Mouse (Mus musculus): Measurements from ENCODE around the gene Grik4. TPM values are rescaled to one million over a fixed set of nuclear protein-coding genes. Genes with fewer than 3 reads are reported as not detected.
"Not testable (repeated sequence)": the region's sequence is repeated elsewhere in the genome, so short reads cannot be mapped to it uniquely, and the experiment has no call there.

The Grik4 gene
- polyA plus RNA-seq (2015; fragmentation: Nextera tagmentation; extraction: Ambion mirVana), result 1.1 TPM in 2 replicates

GRCm38 (mm10) chr9:42943781-42944535 is at the start of gene Grik4:
Gene Grik4 (minus strand): TSS chr9:42944493.
- Histone ChIP-seq H3K4me2 (ENCODE audit: low read depth, low read length) (peak within 1 kb of the TSS; percentile 98), H3K27me3 (replicated peaks; ENCODE audit: control insufficient read depth, insufficient read depth, low read length) (no peaks in the 10 kb centered on the region), H3K9me3 (ENCODE audit: control insufficient read depth, low read length) (no peaks in the 10 kb centered on the region), H3K4me1 (ENCODE audit: control insufficient read depth, insufficient read depth, low read length) (peaks cover 9% of the 10 kb centered on the region), H3K9ac (ENCODE audit: low read depth, low read length) (peak within 1 kb of the TSS; percentile 78), H3K27ac (ENCODE audit: low read length) (0 out of 2 replicates have a peak within 1 kb of the TSS, but pooled peaks have one; percentile 14), H3K4me3 (ENCODE audit: low read length) (peak within 1 kb of the TSS; percentile 80), H3K36me3 (ENCODE audit: control insufficient read depth, insufficient read depth, low read length) (no peaks in the 10 kb centered on the region)
- WGBS, result under 1% methylated on average over 67 of the region's 68 CpGs
- ATAC-seq, result peak; percentile 86

DNA sequence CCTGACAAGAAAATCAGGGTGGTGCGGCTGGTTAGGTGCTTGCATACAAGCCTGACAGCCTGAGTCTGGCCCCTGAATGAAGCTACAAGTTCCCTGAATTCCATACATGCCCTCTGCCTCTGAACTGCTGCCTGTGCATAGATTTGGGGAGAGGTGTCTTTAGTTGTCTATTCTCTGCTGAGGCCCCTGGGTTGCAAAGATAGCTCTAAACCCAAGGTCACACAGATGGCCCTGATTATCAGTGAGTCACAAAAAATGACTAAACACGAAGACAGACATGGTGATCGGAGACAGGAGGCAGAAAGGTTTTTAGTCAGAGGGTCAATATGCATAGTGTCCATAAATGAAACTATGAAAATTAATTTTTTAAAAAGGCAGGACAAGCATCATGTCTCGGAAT is 49.4 kb upstream of the Grik4 start:
- Histone ChIP-seq H3K27ac (ENCODE audit: low read length) (no peak overlapping the region), H3K4me3 (ENCODE audit: low read length) (no peak overlapping the region), H3K9me3 (ENCODE audit: control insufficient read depth, low read length) (no peaks in the 10 kb centered on the region), H3K4me1 (ENCODE audit: control insufficient read depth, insufficient read depth, low read length) (no peaks in the 10 kb centered on the region), H3K27me3 (replicated peaks; ENCODE audit: control insufficient read depth, insufficient read depth, low read length) (no peaks in the 10 kb centered on the region), H3K9ac (ENCODE audit: low read depth, low read length) (no peak overlapping the region), H3K36me3 (ENCODE audit: control insufficient read depth, insufficient read depth, low read length) (peaks cover 3% of the 10 kb centered on the region; the same call in 1 of the 2 replicates), H3K4me2 (ENCODE audit: low read depth, low read length) (no peak overlapping the region)
- no peak for ATAC-seq
- WGBS, result 92% methylated on average over 4 of the region's 4 CpGs

- no peaks in the 10 kb centered on the region for H3K9me3 ChIP-seq (ENCODE audit: control insufficient read depth, low read length)
- H3K27ac ChIP-seq (ENCODE audit: low read length), result no peak overlapping the region
- peaks cover 4% of the 10 kb centered on the region; the same call in 1 of the 2 replicates for H3K36me3 ChIP-seq (ENCODE audit: control insufficient read depth, insufficient read depth, low read length)
- WGBS, result 91% methylated on average over 4 of the region's 4 CpGs
- H3K27me3 ChIP-seq (replicated peaks; ENCODE audit: control insufficient read depth, insufficient read depth, low read length), result no peaks in the 10 kb centered on the region
- no peak overlapping the region for H3K4me2 ChIP-seq (ENCODE audit: low read depth, low read length)
- ATAC-seq, result no peak
- no peak overlapping the region for H3K9ac ChIP-seq (ENCODE audit: low read depth, low read length)
- no peak overlapping the region for H3K4me3 ChIP-seq (ENCODE audit: low read length)
- H3K4me1 ChIP-seq (ENCODE audit: control insufficient read depth, insufficient read depth, low read length), result no peaks in the 10 kb centered on the region
Measured at GRCm38 (mm10) chr9:42987988-42988387, 43.7 kb upstream of the Grik4 start.

- peaks cover 13% of the 10 kb centered on the region; the same call in 1 of the 2 replicates for H3K36me3 ChIP-seq (ENCODE audit: control insufficient read depth, insufficient read depth, low read length)
- no peak overlapping the region for H3K9ac ChIP-seq (ENCODE audit: low read depth, low read length)
- ATAC-seq, result no peak
- 57% methylated on average over 11 of the region's 11 CpGs for WGBS
- no peak overlapping the region for H3K4me3 ChIP-seq (ENCODE audit: low read length)
- H3K27ac ChIP-seq (ENCODE audit: low read length), result no peak overlapping the region
- H3K4me2 ChIP-seq (ENCODE audit: low read depth, low read length), result no peak overlapping the region
- no peaks in the 10 kb centered on the region for H3K9me3 ChIP-seq (ENCODE audit: control insufficient read depth, low read length)
- 0 out of 2 replicates have a peak, but pooled peaks cover 4% of the 10 kb centered on the region for H3K4me1 ChIP-seq (ENCODE audit: control insufficient read depth, insufficient read depth, low read length)
- H3K27me3 ChIP-seq (replicated peaks; ENCODE audit: control insufficient read depth, insufficient read depth, low read length), result no peaks in the 10 kb centered on the region
Measured at GRCm38 (mm10) chr9:42968894-42969521, 24.7 kb upstream of the Grik4 start.

- ATAC-seq, result no peak
- no peak overlapping the region for H3K9ac ChIP-seq (ENCODE audit: low read depth, low read length)
- no peaks in the 10 kb centered on the region for H3K27me3 ChIP-seq (replicated peaks; ENCODE audit: control insufficient read depth, insufficient read depth, low read length)
- 0 out of 2 replicates have a peak, but pooled peaks cover 4% of the 10 kb centered on the region for H3K4me1 ChIP-seq (ENCODE audit: control insufficient read depth, insufficient read depth, low read length)
- 85% methylated on average over 9 of the region's 9 CpGs for WGBS
- H3K36me3 ChIP-seq (ENCODE audit: control insufficient read depth, insufficient read depth, low read length), result peaks cover 13% of the 10 kb centered on the region; the same call in 1 of the 2 replicates
- no peak overlapping the region for H3K4me3 ChIP-seq (ENCODE audit: low read length)
- H3K27ac ChIP-seq (ENCODE audit: low read length), result no peak overlapping the region
- no peak overlapping the region for H3K4me2 ChIP-seq (ENCODE audit: low read depth, low read length)
- H3K9me3 ChIP-seq (ENCODE audit: control insufficient read depth, low read length), result no peaks in the 10 kb centered on the region
Measured at GRCm38 (mm10) chr9:42967731-42968130, 23.4 kb upstream of the Grik4 start.

DNA sequence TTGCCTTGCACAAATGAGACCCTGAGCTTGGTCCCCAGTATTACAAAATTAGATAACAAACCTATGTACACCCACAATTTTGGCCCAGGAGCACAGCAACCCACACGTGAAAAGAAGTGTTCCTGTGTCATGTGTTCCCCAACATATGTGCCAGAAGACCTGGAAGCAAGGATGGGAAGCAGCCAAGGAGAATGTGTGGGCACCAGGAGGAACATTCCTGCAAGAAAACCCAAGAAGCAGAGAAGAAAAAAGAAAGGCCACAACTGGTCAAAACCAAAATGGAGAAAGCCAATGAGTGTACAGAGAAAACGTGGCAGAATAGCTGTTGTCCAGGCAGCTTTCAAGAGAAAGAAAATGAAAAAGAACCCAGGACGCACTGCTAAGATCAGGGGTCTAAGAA is 20.5 kb upstream of the Grik4 start:
- H3K9ac ChIP-seq (ENCODE audit: low read depth, low read length); H3K9me3 ChIP-seq (ENCODE audit: control insufficient read depth, low read length); H3K27me3 ChIP-seq (replicated peaks; ENCODE audit: control insufficient read depth, insufficient read depth, low read length); H3K4me3 ChIP-seq (ENCODE audit: low read length); H3K4me2 ChIP-seq (ENCODE audit: low read depth, low read length); H3K36me3 ChIP-seq (ENCODE audit: control insufficient read depth, insufficient read depth, low read length); ATAC-seq; H3K27ac ChIP-seq (ENCODE audit: low read length); H3K4me1 ChIP-seq (ENCODE audit: control insufficient read depth, insufficient read depth, low read length): not testable (repeated sequence)
- WGBS, result 89% methylated on average over 2 of the region's 3 CpGs

- Histone ChIP-seq H3K9ac (ENCODE audit: low read depth, low read length) (no peak overlapping the region), H3K27ac (ENCODE audit: low read length) (no peak overlapping the region), H3K4me3 (ENCODE audit: low read length) (no peak overlapping the region), H3K9me3 (ENCODE audit: control insufficient read depth, low read length) (no peaks in the 10 kb centered on the region), H3K4me2 (ENCODE audit: low read depth, low read length) (no peak overlapping the region), H3K27me3 (replicated peaks; ENCODE audit: control insufficient read depth, insufficient read depth, low read length) (no peaks in the 10 kb centered on the region), H3K4me1 (ENCODE audit: control insufficient read depth, insufficient read depth, low read length) (0 out of 2 replicates have a peak, but pooled peaks cover 4% of the 10 kb centered on the region), H3K36me3 (ENCODE audit: control insufficient read depth, insufficient read depth, low read length) (peaks cover 3% of the 10 kb centered on the region; the same call in 1 of the 2 replicates)
- WGBS, result 90% methylated on average over 12 of the region's 12 CpGs
- no peak for ATAC-seq
Measured at GRCm38 (mm10) chr9:42964366-42964765, 20.1 kb upstream of the Grik4 start.

- Histone ChIP-seq H3K4me3 (ENCODE audit: low read length) (no peak overlapping the region), H3K9ac (ENCODE audit: low read depth, low read length) (no peak overlapping the region), H3K4me2 (ENCODE audit: low read depth, low read length) (no peak overlapping the region), H3K27ac (ENCODE audit: low read length) (no peak overlapping the region), H3K36me3 (ENCODE audit: control insufficient read depth, insufficient read depth, low read length) (no peaks in the 10 kb centered on the region), H3K27me3 (replicated peaks; ENCODE audit: control insufficient read depth, insufficient read depth, low read length) (no peaks in the 10 kb centered on the region), H3K4me1 (ENCODE audit: control insufficient read depth, insufficient read depth, low read length) (no peaks in the 10 kb centered on the region), H3K9me3 (ENCODE audit: control insufficient read depth, low read length) (no peaks in the 10 kb centered on the region)
- ATAC-seq, result no peak
- 79% methylated on average over 6 of the region's 6 CpGs for WGBS
Measured at GRCm38 (mm10) chr9:42962506-42962905, 18.2 kb upstream of the Grik4 start.

DNA sequence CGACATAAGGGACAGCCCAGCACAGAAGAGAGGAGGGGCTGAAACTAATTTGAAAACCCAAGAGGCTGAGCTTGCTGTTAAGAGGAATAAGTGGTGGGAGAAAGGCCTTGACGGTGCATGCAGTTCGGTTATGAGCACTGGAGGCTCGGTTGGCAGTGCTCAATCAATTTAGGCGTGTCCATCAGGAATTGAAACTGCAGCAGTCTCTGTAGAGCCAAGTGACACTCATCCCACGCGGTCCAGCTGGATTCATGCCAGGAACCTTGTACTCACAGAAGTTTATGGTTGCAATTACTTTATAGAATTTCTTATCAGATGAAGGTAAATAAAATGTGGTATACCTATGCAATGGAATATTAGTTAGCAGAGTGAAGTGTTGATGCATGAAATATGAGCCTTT is 14.1 kb upstream of the Grik4 start:
- Histone ChIP-seq H3K9ac (ENCODE audit: low read depth, low read length) (no peak overlapping the region), H3K27ac (ENCODE audit: low read length) (no peak overlapping the region), H3K4me1 (ENCODE audit: control insufficient read depth, insufficient read depth, low read length) (no peaks in the 10 kb centered on the region), H3K9me3 (ENCODE audit: control insufficient read depth, low read length) (no peaks in the 10 kb centered on the region), H3K4me3 (ENCODE audit: low read length) (no peak overlapping the region), H3K36me3 (ENCODE audit: control insufficient read depth, insufficient read depth, low read length) (no peaks in the 10 kb centered on the region), H3K4me2 (ENCODE audit: low read depth, low read length) (no peak overlapping the region), H3K27me3 (replicated peaks; ENCODE audit: control insufficient read depth, insufficient read depth, low read length) (no peaks in the 10 kb centered on the region)
- peak; percentile 91 for ATAC-seq
- 53% methylated on average over 7 of the region's 7 CpGs for WGBS
